Mouse (Mus musculus): Measurements from ENCODE around the gene Rpl6. TPM values are rescaled to one million over a fixed set of nuclear protein-coding genes. Genes with fewer than 3 reads are reported as not detected.
A peak's percentile ranks its signal among the peaks of the same experiment; 100 is the strongest.

Gene Rpl6
- polyA plus RNA-seq, 1 experiment, result 161 TPM

- 0 out of 2 replicates have a peak, but pooled peaks cover 1% of the 10 kb centered on the region for H3K36me3 ChIP-seq (ENCODE audit: control insufficient read depth, insufficient read depth, low read length)
- no peak overlapping the region for H3K4me3 ChIP-seq (ENCODE audit: low read depth, low read length)
- H3K27ac ChIP-seq (ENCODE audit: insufficient read depth, low read depth, low read length), result peak overlapping the region; percentile 79
- no peaks in the 10 kb centered on the region for H3K27me3 ChIP-seq (ENCODE audit: control insufficient read depth, insufficient read depth, low read length)
- TF ChIP-seq CTCF (IDR thresholded peaks at IDR 0.05; ENCODE audit: extremely low read depth, insufficient read length, insufficient replicate concordance, low read depth, low read length) (no peak), POLR2A (IDR thresholded peaks at IDR 0.05; ENCODE audit: low read depth, low read length) (no peak)
- 14% methylated on average over 2 of the region's 2 CpGs for WGBS
- peaks cover 20% of the 10 kb centered on the region; the same call in 1 of the 2 replicates for H3K4me1 ChIP-seq (ENCODE audit: control insufficient read depth, insufficient read depth, insufficient read length, low read length)
These were observed 29.4 kb downstream of the Rpl6 start for GRCm38 (mm10) chr5:121233726-121234125.

- TF ChIP-seq POLR2A (IDR thresholded peaks at IDR 0.05; ENCODE audit: low read depth, low read length), result no peak
- no peak for TF ChIP-seq CTCF (IDR thresholded peaks at IDR 0.05; ENCODE audit: extremely low read depth, insufficient read length, insufficient replicate concordance, low read depth, low read length)
- Histone ChIP-seq H3K4me3 (ENCODE audit: low read depth, low read length) (no peak overlapping the region), H3K36me3 (ENCODE audit: control insufficient read depth, insufficient read depth, low read length) (0 out of 2 replicates have a peak, but pooled peaks cover 1% of the 10 kb centered on the region), H3K27me3 (ENCODE audit: control insufficient read depth, insufficient read depth, low read length) (no peaks in the 10 kb centered on the region), H3K27ac (ENCODE audit: insufficient read depth, low read depth, low read length) (no peak overlapping the region), H3K4me1 (ENCODE audit: control insufficient read depth, insufficient read depth, insufficient read length, low read length) (peaks cover 10% of the 10 kb centered on the region; the same call in 1 of the 2 replicates)
- 40% methylated on average over 5 of the region's 5 CpGs for WGBS
These were observed 31.9 kb downstream of the Rpl6 start for GRCm38 (mm10) chr5:121236171-121236570.

- TF ChIP-seq CTCF (IDR thresholded peaks at IDR 0.05; ENCODE audit: extremely low read depth, insufficient read length, insufficient replicate concordance, low read depth, low read length), result no peak
- peaks cover 14% of the 10 kb centered on the region; the same call in 1 of the 2 replicates for H3K4me1 ChIP-seq (ENCODE audit: control insufficient read depth, insufficient read depth, insufficient read length, low read length)
- no peak overlapping the region for H3K27ac ChIP-seq (ENCODE audit: insufficient read depth, low read depth, low read length)
- H3K27me3 ChIP-seq (ENCODE audit: control insufficient read depth, insufficient read depth, low read length), result no peaks in the 10 kb centered on the region
- no peak overlapping the region for H3K4me3 ChIP-seq (ENCODE audit: low read depth, low read length)
- WGBS, result 79% methylated on average over 2 of the region's 2 CpGs
- 0 out of 2 replicates have a peak, but pooled peaks cover 1% of the 10 kb centered on the region for H3K36me3 ChIP-seq (ENCODE audit: control insufficient read depth, insufficient read depth, low read length)
These were observed 33.9 kb downstream of the Rpl6 start for GRCm38 (mm10) chr5:121238208-121238607.

- Histone ChIP-seq H3K4me1 (ENCODE audit: control insufficient read depth, insufficient read depth, insufficient read length, low read length) (peaks cover 8% of the 10 kb centered on the region; the same call in 1 of the 2 replicates), H3K36me3 (ENCODE audit: control insufficient read depth, insufficient read depth, low read length) (0 out of 2 replicates have a peak, but pooled peaks cover 1% of the 10 kb centered on the region), H3K27me3 (ENCODE audit: control insufficient read depth, insufficient read depth, low read length) (no peaks in the 10 kb centered on the region), H3K27ac (ENCODE audit: insufficient read depth, low read depth, low read length) (no peak overlapping the region), H3K4me3 (ENCODE audit: low read depth, low read length) (no peak overlapping the region)
- TF ChIP-seq POLR2A (IDR thresholded peaks at IDR 0.05; ENCODE audit: low read depth, low read length) (no peak), CTCF (IDR thresholded peaks at IDR 0.05; ENCODE audit: extremely low read depth, insufficient read length, insufficient replicate concordance, low read depth, low read length) (no peak)
- 85% methylated on average over 5 of the region's 5 CpGs for WGBS
These were observed 35.6 kb downstream of the Rpl6 start for GRCm38 (mm10) chr5:121239846-121240245.

- Histone ChIP-seq H3K36me3 (ENCODE audit: control insufficient read depth, insufficient read depth, low read length) (0 out of 2 replicates have a peak, but pooled peaks cover 1% of the 10 kb centered on the region), H3K27ac (ENCODE audit: insufficient read depth, low read depth, low read length) (no peak overlapping the region), H3K27me3 (ENCODE audit: control insufficient read depth, insufficient read depth, low read length) (no peaks in the 10 kb centered on the region), H3K4me3 (ENCODE audit: low read depth, low read length) (no peak overlapping the region), H3K4me1 (ENCODE audit: control insufficient read depth, insufficient read depth, insufficient read length, low read length) (peaks cover 6% of the 10 kb centered on the region; the same call in 1 of the 2 replicates)
- TF ChIP-seq POLR2A (IDR thresholded peaks at IDR 0.05; ENCODE audit: low read depth, low read length) (no peak), CTCF (IDR thresholded peaks at IDR 0.05; ENCODE audit: extremely low read depth, insufficient read length, insufficient replicate concordance, low read depth, low read length) (no peak)
These were observed 36.9 kb downstream of the Rpl6 start for GRCm38 (mm10) chr5:121241182-121241581.

GRCm38 (mm10) chr5:121242261-121242660 lies 38.0 kb downstream of the Rpl6 start:
- Histone ChIP-seq H3K4me1 (ENCODE audit: control insufficient read depth, insufficient read depth, insufficient read length, low read length) (peaks cover 6% of the 10 kb centered on the region; the same call in 1 of the 2 replicates), H3K36me3 (ENCODE audit: control insufficient read depth, insufficient read depth, low read length) (no peaks in the 10 kb centered on the region), H3K4me3 (ENCODE audit: low read depth, low read length) (no peak overlapping the region), H3K27ac (ENCODE audit: insufficient read depth, low read depth, low read length) (peak overlapping the region; percentile 71), H3K27me3 (ENCODE audit: control insufficient read depth, insufficient read depth, low read length) (no peaks in the 10 kb centered on the region)
- 8% methylated on average over 1 of the region's 1 CpGs for WGBS
- TF ChIP-seq CTCF (IDR thresholded peaks at IDR 0.05; ENCODE audit: extremely low read depth, insufficient read length, insufficient replicate concordance, low read depth, low read length), result no peak
- TF ChIP-seq POLR2A (IDR thresholded peaks at IDR 0.05; ENCODE audit: low read depth, low read length), result no peak

- 70% methylated on average over 1 of the region's 1 CpGs for WGBS
- H3K4me1 ChIP-seq (ENCODE audit: control insufficient read depth, insufficient read depth, insufficient read length, low read length), result peaks cover 6% of the 10 kb centered on the region; the same call in 1 of the 2 replicates
- H3K27ac ChIP-seq (ENCODE audit: insufficient read depth, low read depth, low read length), result peak overlapping the region; percentile 71
- no peaks in the 10 kb centered on the region for H3K36me3 ChIP-seq (ENCODE audit: control insufficient read depth, insufficient read depth, low read length)
- H3K27me3 ChIP-seq (ENCODE audit: control insufficient read depth, insufficient read depth, low read length), result no peaks in the 10 kb centered on the region
- no peak for TF ChIP-seq POLR2A (IDR thresholded peaks at IDR 0.05; ENCODE audit: low read depth, low read length)
- no peak for TF ChIP-seq CTCF (IDR thresholded peaks at IDR 0.05; ENCODE audit: extremely low read depth, insufficient read length, insufficient replicate concordance, low read depth, low read length)
- H3K4me3 ChIP-seq (ENCODE audit: low read depth, low read length), result no peak overlapping the region
These were observed 38.4 kb downstream of the Rpl6 start for GRCm38 (mm10) chr5:121242701-121243100.
